Mouse (Mus musculus) yolk sac, embryonic 10.5 days (tissue): ENCODE measurements at regions not wholly inside any gene's neighbourhood (a gene's known extent, or its start where the extent isn't known, plus 50 kb on each side); places are given as distances from the start of the nearest gene placed in this dataset.
"Not testable (repeated sequence)": the region's sequence is repeated elsewhere in the genome, so short reads cannot be mapped to it uniquely, and the experiment has no call there.

Experiments
- DNase-seq: peaks from one replicate; pipeline ENCODE4 v3.0.0-alpha.2; 2017; ENCODE audit warnings: low spot score

DNA sequence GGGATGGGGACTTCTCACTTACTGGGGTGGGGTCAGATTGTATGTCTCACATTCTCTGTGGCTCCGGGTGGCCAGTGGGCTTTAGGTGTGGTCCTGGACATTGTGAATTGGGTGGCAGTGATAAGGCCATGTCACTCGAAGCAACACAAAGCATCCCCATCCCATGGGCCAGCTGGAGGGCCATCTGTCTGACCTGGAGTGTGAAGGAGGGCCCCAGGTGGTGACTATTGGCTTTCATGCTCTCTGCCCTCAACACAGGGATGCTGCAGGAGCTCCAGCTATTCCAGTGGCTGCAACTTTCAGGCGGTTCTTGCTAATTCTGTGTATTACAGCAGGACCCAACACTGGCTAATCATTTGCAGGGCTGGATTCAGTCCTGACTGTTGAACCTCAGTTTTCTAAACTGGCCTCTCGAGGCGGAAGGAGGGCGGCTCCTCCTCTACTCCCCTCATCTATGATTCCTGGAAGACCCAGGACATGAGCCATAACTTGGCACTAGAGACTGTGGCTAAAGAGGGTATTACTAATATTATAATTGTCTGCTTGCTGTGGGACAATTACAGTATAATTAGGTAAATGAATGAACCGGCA is 64.1 kb downstream of the 9530068E07Rik start:
- no peak for DNase-seq

DNA sequence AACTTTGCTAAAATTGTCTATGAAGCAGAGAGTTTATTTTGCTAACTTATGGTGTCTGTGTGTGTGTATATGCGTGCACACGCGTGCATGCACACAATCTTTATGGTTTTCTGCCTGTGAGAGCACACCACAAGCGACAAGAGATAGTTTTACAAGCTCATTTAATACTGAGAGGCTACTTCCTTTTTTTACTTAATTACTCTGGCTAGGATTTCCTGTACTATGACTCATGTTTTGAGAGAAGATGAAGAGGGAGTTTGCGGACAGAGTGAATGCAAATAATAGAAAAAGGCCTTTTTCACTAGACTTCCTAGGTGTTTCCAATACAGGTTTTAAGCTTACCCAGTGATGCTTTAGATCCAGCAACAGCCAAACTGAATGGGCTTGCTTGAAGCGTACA is 74.9 kb downstream of the 9530068E07Rik start:
- DNase-seq: not testable (repeated sequence)

DNA sequence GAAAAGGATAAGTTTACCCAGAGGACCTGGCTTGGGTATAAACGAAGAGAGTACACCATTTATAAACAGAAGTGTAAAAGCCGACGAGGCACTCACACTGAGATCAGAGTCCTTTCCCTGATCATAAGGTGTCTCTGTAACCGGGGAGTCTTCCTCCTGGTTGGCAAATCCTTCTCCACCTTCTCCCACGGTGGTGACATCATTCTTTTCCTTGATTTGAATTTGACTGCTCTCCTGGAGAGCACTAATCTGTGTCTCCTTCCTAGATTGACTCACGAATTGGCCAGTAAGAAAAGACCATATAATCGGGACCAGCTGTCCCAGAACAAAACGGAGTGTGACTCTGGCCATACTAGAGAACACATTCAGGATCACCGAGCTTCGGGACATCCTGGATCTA is 83.9 kb downstream of the 9530068E07Rik start:
- DNase-seq: not testable (repeated sequence)

DNA sequence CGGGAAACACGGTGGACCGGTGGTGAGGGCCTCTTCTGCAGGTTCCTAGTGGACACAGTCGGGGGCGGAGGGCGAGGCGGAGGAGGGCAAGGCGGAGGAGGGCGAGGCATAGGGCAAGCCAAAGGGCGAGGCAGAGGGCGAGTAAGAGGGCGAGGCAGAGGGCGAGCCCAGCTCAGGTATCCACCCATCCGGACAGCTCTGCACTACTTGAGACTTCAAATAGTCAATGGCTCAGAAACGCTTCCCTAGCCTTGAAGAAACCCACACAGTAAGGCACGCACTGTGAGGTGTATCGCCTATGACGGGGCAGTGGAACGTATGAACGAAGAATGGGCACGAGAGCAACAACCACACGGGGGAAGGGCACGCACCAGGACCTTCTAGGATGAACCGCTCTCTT is 84.5 kb downstream of the 9530068E07Rik start:
- not testable (repeated sequence) for DNase-seq

DNA sequence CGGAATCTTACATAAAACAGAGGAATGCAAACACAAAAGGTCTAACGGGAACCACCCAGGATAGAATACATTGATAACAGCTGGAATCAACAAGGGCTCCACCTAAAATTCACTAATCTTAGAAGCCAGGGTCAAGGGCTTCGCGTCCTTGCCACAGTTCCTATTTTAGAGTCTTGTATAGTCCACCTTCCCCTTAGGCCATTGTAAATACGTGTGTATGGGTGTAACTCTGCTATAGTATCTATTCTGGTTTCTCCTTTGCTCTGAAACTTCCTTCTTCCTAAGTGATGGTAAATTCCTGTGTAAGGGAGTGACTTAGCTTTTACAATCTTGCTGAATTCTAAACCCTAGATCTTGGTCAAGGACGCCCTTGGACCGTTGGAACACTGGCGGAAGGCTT is 87.3 kb downstream of the 9530068E07Rik start:
- not testable (repeated sequence) for DNase-seq

DNA sequence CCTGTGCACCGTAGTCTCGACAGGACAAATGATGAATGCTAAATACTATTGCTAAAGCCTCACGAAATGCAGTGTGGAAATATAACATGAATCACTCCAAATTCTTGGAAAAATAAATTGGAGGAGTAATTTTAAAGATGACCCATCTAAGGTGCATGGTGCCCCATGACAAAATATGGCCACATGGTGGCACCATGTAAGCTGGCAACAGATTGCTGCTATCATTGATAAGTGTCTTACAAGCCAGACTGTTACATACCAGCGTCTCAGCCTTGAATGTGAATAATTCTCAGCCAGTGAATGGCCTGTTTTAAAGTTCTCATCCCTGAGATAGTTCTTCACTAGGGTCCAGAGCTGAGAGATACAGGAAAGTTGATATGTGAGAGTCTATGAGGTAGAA is 92.3 kb downstream of the 9530068E07Rik start:
- not testable (repeated sequence) for DNase-seq

DNA sequence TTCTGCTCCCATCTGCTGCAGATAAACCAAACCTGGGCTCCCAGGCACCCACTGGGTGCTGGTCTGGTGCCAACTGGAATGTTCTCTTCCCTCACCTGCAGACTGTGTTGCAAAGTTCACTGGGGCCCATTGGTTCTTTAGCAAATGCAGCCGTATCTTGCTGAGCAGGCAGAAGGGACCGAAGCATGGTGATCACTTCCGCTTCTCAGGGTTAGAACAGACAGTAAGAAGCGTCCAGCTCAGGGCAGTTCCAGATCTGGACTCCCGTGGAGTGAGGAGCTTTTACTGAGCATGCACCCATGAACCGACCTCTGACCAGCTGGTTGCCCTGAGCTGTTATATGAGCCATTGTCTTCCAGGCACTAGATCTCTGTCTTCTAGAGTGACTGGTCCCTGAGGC is 97.1 kb downstream of the 9530068E07Rik start:
- no peak for DNase-seq

DNA sequence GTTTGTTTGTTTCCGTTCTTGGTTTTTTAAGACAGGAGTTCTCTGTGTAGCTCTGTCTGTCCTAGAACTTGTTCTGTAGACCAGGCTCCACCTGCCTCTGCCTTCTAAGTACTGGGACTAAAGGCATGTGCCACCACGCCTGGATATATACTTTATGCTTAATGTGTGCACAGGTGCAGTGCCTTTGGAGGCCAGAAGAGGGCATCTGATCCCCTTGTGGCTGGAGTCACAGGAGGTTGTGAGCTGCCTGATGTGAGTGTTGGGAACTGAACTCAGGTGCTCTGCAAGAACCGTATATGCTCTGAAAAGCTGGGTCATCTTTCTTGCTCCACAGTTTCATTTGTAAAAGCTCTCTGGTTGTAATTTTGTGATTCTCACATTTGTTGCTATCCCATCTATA is 100.7 kb downstream of the 9530068E07Rik start:
- DNase-seq: no peak

DNA sequence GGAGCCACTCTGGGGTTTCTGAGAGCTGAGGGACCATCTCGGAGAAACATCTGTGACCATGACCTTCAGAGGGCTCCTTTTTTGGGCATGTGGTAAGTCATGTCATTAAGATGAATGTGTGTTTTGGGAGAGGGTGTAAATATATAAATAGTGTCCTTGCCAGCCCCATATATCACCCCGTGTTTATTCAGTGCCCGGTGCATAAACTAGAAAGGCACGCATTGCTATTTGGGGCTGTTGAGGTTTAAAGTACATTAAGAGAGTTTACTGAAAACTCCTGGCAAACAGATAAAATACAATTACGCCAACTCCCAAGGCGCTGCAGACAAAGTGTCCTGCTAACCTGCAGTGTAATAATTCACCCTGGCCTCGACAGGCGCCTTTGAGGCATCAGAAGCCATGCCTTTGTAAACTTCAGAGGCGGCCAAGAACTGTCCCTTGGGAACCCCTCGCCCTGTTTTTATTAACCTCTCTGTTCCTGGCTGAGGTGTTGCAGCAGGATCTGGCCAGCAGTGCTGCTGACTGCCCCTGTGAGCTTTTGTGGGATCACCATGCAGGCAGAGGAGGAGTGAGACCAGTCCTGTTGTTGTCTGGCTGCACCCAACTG is 106.6 kb downstream of the 9530068E07Rik start:
- DNase-seq: peak; percentile 5

DNA sequence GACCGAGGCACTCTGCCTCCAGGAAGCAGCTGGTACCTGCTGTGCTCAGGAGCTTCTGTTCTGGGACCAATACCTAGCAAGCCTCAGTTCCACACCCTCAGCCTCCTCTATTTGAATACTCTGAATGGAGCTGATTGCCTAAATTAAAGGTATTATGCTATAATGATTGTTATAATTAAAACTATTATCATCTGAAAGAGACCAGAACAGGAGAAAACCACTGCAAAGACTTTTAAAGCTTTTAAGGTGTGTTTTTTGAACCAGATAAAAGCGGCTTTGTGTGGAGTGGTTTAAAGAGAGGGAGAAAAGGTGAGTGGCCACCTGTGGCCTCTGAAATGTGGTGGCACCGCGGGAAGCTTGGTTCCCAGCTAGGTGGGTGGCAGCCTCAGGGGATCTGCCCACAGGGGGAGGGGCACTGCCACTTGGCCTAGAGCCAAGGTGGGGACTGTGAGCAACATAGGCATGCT is 115.6 kb downstream of the 9530068E07Rik start:
- DNase-seq: no peak

DNA sequence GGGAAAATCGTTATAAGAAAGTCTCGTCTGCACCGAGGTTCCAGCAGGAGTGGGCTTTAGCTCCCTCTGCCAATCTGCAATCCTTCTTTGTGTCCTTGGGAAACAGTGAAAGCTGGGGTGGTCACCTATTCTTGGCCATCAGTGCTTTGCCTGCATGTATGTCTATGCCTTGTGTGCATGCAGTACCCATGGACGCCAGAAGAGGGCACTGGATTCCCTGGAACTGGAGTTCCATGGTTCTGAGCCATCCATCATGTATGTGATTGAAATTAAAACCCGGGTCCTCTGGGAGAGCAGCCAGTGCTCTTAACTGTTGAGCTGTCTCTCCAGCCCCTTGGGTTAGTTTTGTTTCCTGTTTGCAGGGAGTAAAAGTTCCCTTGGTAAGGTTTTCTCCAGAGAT is 121.1 kb downstream of the 9530068E07Rik start:
- no peak for DNase-seq

DNA sequence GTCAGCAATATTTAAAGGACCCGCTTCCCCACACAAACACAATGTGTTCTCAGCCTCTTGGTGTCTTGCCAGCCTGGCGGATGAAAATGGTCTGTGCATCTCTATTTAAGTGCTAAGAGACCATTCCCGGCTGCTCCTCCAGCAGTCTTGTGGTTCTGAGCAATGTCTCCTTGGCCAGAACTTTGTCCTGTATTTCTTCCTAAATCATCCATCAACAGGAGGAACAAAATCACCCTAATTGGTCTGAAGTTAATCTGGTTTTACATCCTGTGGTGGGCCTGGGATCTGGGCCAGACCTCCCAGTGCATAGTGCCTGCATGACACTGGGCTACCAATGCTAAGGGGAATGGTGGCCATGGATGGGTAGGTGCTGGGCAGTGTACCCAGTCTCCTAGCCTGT is 123.6 kb downstream of the 9530068E07Rik start:
- DNase-seq: no peak

DNA sequence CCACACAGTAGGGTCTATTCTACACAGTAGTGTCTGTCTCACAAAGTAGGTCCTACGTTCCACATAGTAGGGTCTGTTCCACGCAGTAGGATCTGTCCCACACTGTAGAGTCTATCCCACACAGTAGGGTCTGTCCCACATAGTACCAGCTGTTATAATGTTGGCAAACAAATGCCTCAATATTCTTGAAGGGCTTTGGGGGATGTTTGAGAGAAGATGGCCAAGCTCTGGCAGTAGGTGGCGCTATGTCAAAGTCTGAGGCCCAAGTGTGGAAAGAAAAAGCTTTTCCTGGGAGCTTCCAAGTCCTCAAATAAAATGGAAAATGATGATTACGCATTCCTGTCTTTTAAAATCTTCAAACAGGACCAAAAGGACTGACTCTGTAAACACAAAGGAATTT is 125.7 kb downstream of the 9530068E07Rik start:
- peak; percentile 16 for DNase-seq

DNA sequence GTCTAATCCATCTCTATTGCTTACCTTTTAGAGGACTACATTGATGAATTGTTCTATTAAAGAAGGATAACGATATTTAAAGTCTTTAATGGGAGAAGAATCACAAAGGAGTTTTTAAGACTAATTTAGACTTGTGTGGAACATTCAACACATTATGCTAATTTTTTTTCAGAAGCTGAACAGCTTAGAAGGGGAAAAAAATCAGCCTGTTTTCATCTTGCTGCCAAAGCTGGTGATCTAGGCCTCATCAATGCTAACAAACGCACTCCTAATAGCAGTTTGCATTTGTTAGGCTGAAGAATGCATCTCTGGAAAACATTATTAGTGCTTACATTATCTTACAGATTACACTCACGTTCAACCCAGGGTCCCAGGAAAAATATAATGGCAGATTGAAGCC is 126.2 kb downstream of the 9530068E07Rik start:
- DNase-seq: no peak

DNA sequence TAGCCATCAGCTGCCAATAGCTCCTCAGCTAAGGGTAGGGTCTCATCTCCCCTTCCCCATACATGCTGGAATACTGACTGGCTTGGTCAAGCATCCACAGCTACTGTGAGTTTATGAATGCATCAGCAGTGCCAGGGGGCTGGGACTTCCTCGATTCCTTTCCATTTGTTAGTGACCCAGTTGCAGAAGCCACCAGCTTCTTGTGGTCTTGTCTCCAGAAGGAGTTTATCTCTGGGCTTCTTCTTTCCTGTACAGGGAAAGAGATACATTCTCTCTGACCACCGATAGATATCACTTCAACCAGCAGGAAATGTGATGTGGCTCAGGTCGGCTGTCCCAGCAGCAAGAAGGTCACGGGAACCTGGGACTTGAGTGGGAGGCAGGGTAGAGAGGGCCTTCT is 127.0 kb downstream of the 9530068E07Rik start:
- DNase-seq: no peak

DNA sequence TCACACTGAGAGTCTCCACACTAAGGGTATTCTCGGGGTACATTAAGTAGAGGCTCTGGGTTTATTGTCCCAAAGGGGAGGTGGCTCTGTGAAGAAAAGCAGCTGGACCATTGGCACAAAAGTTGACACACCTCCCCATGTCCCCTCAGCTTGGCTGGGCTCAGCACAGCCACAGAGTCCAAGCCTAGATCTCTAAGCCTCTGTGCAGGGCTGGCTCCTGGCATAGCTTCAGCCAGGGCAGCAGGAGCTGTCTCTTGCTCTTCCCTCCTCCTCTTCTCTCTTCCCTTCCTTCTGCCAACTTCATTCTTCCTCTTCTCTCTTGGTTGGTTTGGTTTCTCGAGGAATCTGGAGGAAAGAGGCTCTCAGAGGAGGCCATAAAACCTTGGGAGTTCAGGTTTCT is 127.4 kb downstream of the 9530068E07Rik start:
- no peak for DNase-seq

DNA sequence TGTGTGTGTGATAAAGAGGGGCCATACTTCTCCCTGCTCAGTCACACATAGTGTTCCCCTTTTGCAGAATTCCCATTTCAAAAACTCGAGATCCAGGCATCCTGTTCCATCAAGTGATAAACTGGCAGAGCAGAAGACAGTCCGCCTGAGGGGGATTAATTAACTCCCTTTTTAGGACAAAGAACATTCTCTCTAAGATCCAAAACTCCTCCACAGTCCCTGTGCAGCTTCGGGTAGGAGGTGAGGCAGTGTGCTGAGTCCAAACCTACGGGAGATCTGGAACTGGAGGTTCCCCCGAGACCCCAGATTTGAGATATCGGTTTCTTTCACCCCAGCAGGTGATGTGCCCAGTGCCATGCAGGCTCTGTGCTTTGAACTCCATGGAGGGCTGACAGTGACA is 129.2 kb downstream of the 9530068E07Rik start:
- no peak for DNase-seq

DNA sequence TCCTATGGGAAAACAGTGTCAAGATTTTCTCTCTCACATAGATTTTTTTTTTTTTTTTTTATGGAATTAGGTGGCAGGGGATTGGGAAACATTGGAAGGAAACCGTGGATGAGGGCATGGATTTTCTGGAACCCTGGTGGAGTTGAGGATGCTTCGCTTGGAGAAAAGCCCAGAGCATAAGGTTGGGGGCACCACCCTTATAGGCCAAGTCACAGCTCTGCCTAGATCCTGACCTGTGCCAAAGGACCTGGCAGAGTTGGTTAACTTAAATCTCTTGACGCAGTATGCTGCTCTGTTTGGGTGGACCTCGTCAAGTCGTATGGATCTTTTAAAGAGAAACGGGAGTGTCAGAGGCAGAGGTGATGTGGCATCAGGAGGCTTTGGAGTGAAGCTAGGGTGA is 130.1 kb downstream of the 9530068E07Rik start:
- DNase-seq: no peak

DNA sequence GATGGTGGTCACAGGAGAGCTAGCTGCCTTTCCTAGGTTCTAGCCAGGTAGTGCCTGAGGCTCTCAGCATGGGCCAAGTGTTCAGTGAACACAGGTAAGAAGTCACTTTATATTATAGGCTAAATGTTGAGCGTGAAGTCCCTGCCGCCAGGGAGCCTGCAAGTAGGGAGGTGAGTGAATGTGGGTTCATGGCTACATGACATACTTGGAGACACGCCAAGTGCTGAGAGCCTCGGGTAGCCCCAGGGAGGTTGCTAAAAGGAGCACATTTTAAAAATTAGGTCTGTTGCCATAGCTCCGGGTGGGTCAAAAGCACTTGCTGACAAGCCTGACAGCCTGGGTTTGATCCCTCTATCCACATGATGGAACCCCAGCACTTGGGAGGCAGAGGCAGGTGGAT is 137.2 kb downstream of the 9530068E07Rik start:
- no peak for DNase-seq

DNA sequence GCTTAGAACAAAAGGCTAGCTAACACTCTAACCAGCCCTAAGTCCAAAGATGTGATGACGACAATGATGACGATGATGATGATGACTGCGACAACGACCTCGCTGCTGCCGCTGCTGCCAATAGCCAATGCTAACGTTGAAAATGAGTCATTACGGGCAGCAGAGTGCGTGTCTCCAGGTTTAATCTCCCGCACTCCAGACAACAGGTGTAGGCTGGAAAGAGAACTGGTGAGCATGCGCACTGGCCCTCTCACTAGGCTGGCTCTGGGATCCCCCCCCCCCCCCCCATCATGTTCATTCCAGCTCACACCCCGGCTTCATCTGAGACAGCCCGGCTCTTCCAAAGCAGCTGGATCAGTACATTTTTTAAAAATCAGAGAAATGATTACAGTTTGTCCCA is 138.4 kb downstream of the 9530068E07Rik start:
- DNase-seq: peak; percentile 45

DNA sequence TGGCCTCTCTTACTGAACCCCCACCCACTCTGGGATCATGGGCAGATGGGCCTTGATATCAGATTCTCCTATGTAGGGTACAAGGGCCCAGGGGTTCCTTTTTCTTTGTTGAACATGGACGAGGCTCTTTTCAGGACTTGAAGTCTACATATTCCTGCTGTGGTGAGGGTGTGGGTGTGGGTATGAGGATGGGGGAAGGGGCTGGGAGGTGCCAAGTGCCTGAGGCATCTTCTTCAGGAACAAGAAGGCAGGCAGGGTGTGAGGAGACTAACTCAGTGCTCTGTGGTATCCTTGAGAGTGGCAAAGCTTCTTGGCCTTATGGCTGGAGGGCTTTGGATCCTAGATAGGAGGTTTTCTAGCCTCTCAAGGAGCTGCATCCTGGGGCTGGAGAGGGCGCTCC is 140.0 kb downstream of the 9530068E07Rik start:
- no peak for DNase-seq

DNA sequence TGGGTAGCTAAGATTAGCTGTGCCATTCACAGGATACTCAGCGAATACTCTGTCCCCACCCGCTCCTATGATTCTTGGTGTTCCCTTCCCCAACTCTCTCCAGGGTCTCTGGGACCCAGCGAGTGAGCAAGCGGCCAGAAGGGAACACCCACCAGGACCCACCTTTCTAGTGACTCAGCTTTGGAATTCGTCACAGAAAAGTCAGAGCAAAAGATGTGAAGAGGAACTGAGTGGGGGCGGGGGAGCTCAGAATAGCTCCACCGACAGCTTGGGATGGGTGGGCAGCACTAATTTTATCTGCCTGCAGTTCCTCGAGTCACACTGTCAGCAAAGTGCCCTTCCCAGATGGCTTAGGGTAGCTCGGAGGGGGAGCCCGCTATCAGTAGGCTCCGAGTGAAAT is 140.6 kb downstream of the 9530068E07Rik start:
- DNase-seq: no peak

DNA sequence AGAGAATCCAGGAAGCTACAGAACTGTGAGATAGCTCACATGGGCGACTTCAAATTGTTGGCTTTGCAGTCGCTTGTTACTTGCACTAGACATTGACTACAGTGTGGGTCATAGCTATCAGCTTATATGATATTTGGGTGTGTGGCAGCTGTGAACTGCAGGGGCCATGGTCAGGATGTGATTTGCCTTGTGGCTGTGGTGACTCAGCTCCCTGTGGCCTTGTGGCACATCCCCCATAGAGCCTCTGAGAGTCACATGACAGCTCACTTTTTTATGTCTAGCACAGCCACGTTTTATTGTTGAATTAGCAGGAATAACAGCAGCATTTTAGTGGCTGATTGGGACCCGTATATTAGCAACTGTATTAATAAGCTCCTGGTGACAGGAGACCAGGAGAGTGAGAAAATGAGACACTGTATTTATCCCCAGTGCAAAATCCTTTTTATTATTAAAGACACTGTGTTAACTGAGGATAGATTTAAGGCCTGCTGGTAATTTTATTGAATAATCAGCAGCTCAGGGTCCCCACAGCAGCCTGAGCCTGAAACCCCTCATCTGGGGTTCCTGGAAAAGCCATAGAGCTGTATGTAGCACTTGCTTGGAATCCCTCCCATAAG is 141.7 kb downstream of the 9530068E07Rik start:
- no peak for DNase-seq

DNA sequence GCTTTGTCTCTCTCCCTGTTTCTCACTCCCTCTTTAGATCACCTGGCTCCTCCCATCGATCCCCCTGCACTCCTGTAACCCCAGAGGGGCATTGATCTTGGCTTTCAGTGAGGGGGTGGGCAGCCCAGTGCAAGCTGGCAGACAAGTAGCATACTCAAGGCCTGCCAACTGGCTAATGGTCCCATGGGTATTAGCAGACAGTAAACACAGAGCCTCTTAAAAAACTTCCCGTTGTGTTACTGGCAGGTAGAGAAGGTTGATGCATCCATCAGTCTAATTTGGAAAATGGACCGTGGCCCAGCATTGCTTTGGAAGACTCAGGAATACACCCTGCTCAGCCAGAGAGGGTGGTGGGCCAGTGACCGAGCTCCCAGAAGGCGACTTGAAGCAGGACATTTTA is 145.0 kb downstream of the 9530068E07Rik start:
- DNase-seq: no peak
